Mouse (Mus musculus) liver, embryonic 11.5 days (tissue): ENCODE data around the gene Rybp. TPM values are rescaled to one million over a fixed set of nuclear protein-coding genes. Genes with fewer than 3 reads are reported as not detected.

Experiments used
- ATAC-seq: fragments of 200-750 bp; cut with Nextera tagmentation; replicated peaks from 2 replicates; pipeline ENCODE4 v1.8.0; 2017; ENCODE audit warnings: moderate number of reproducible peaks, mild to moderate bottlenecking, moderate TSS enrichment, moderate library complexity; ENCODE audit not compliant: low FRiP score
- DNase-seq: peaks from one replicate; pipeline ENCODE4 v3.0.0-alpha.2; 2017; ENCODE audit warnings: low spot score
- H3K27ac ChIP-seq: fragments of 300-500 bp; sonication (generic); 2 replicates; pipeline ENCODE4 v1.5.1; 2014; ENCODE audit warnings: mild to moderate bottlenecking, low read depth, low read length, control low read depth
- H3K27me3 ChIP-seq: fragments of 300-500 bp; sonication (generic); replicated peaks from 2 replicates; pipeline ENCODE4 v1.6.1; 2014; ENCODE audit warnings: low read length, mixed read lengths; ENCODE audit not compliant: control insufficient read depth, insufficient read depth
- H3K36me3 ChIP-seq: fragments of 300-500 bp; sonication (generic); 2 replicates; pipeline ENCODE4 v1.6.1; 2014; ENCODE audit warnings: mild to moderate bottlenecking, low read length, moderate library complexity, mixed read lengths; ENCODE audit not compliant: control insufficient read depth, insufficient read depth
- H3K4me1 ChIP-seq: fragments of 300-500 bp; sonication (generic); replicated peaks from 2 replicates; pipeline ENCODE4 v1.6.1; 2014; ENCODE audit warnings: low read length, mixed read lengths; ENCODE audit not compliant: control insufficient read depth, insufficient read depth
- H3K4me2 ChIP-seq: fragments of 300-500 bp; sonication (generic); 2 replicates; pipeline ENCODE4 v1.6.1; 2014; ENCODE audit warnings: mild to moderate bottlenecking, control low read depth, moderate library complexity
- H3K4me3 ChIP-seq: fragments of 300-500 bp; sonication (generic); 2 replicates; pipeline ENCODE4 v1.5.1; 2014; ENCODE audit warnings: low read depth, low read length, control low read depth
- H3K9ac ChIP-seq: fragments of 300-500 bp; sonication (generic); 2 replicates; pipeline ENCODE4 v1.6.1; 2014; ENCODE audit warnings: low read depth, low read length, control low read depth
- H3K9me3 ChIP-seq: fragments of 300-500 bp; sonication (generic); 2 replicates; pipeline ENCODE4 v1.6.1; 2016; ENCODE audit warnings: low read length, inconsistent platforms, mixed read lengths; ENCODE audit not compliant: control insufficient read depth
- WGBS: fragments of 180-500 bp; shearing (Covaris S2); extraction: QIAGEN DNeasy Blood & Tissue Kit; methylation state at CpG from one replicate; pipeline ENCODE4 v1.1.7; 2014; 5-methylcytosine and 5-hydroxymethylcytosine counted together
- polyA plus RNA-seq: library from polyadenylated mRNA; unstranded; fragments of >200 nt; fragmentation: Nextera tagmentation; extraction: Ambion mirVana; gene quantifications from 2 replicates; pipeline ENCODE4 v1.2.1, GENCODE M21; 2014

Rybp gene
- polyA plus RNA-seq, 1 experiment from 2014 or later, result 11.2 TPM

GRCm38 (mm10) chr6:100187821-100188220 is 99.5 kb downstream of the Rybp start:
- ATAC-seq (peak; percentile 28; the same call in 1 of the 2 replicates), DNase-seq (no peak)
- no peak overlapping the region for H3K27ac ChIP-seq
- no peak overlapping the region for H3K4me3 ChIP-seq
- H3K9ac ChIP-seq, result no peak overlapping the region
- H3K9me3 ChIP-seq, result no peaks in the 10 kb centered on the region
- H3K4me1 ChIP-seq, result peaks cover 24% of the 10 kb centered on the region
- H3K36me3 ChIP-seq, result no peaks in the 10 kb centered on the region
- 41% methylated on average over 6 of the region's 6 CpGs for WGBS
- no peaks in the 10 kb centered on the region for H3K27me3 ChIP-seq
- 0 out of 2 replicates have a peak overlapping the region, but pooled peaks have one; percentile 5 for H3K4me2 ChIP-seq

DNA sequence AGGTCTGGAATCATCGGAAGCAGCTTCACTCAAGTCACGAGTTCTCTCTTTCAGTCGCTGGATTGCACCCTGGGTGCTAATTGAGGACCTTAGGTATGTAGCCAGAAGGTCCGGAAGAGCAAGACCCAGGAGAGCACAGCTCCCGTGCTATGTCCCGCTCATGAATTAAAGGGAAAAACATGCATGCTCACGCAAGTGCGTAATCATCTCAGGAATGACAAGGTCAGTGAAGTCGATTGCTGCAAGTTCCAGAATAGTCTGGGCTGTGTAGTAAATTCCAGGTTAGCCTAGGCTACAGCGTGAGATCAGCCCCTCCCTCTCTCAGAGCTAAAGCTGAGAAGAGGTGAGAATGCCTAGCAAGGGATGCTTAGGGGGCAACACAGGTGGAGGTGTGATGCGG is 100.5 kb downstream of the Rybp start:
- ATAC-seq, result no peak
- H3K4me2 ChIP-seq, result no peak overlapping the region
- WGBS, result 77% methylated on average over 11 of the region's 11 CpGs
- no peak overlapping the region for H3K9ac ChIP-seq
- no peak overlapping the region for H3K27ac ChIP-seq
- H3K36me3 ChIP-seq, result no peaks in the 10 kb centered on the region
- DNase-seq, result no peak
- no peaks in the 10 kb centered on the region for H3K27me3 ChIP-seq
- no peak overlapping the region for H3K4me3 ChIP-seq
- H3K9me3 ChIP-seq, result no peaks in the 10 kb centered on the region
- peaks cover 24% of the 10 kb centered on the region for H3K4me1 ChIP-seq

GRCm38 (mm10) chr6:100185524-100185923 is 101.8 kb downstream of the Rybp start:
- ATAC-seq (no peak), DNase-seq (no peak)
- 12% methylated on average over 1 of the region's 1 CpGs for WGBS
- Histone ChIP-seq H3K4me3 (no peak overlapping the region), H3K4me2 (no peak overlapping the region), H3K9me3 (no peaks in the 10 kb centered on the region), H3K9ac (no peak overlapping the region), H3K27me3 (no peaks in the 10 kb centered on the region), H3K4me1 (peaks cover 24% of the 10 kb centered on the region), H3K36me3 (no peaks in the 10 kb centered on the region), H3K27ac (no peak overlapping the region)

GRCm38 (mm10) chr6:100183344-100183743 is 103.9 kb downstream of the Rybp start:
- DNase-seq (no peak), ATAC-seq (no peak)
- 66% methylated on average over 3 of the region's 3 CpGs for WGBS
- Histone ChIP-seq H3K4me3 (no peak overlapping the region), H3K9me3 (no peaks in the 10 kb centered on the region), H3K4me1 (peaks cover 13% of the 10 kb centered on the region), H3K27ac (no peak overlapping the region), H3K27me3 (no peaks in the 10 kb centered on the region), H3K4me2 (no peak overlapping the region), H3K36me3 (no peaks in the 10 kb centered on the region), H3K9ac (no peak overlapping the region)

DNA sequence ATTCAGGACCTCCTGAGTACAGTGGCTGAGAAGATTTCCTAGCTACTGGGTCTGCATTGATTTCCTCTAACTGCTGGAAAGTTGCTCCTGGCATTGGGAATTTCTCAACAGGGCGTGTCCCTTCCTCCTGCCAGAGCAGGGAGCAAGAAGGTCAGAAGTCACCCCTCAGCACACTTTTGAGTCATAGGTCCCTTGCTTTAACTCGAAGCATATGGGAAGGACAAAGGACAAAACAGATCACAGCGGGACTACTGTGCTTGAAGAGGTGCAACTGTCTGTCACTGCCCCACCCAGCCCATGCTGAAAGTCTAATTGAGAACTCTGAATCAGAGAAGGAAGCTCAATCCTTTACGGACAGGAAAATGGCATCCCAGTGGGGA is 106.4 kb downstream of the Rybp start:
- H3K9me3 ChIP-seq, result no peaks in the 10 kb centered on the region
- no peak for DNase-seq
- H3K4me1 ChIP-seq, result peaks cover 6% of the 10 kb centered on the region; the same call in 1 of the 2 replicates
- ATAC-seq, result no peak
- H3K27me3 ChIP-seq, result no peaks in the 10 kb centered on the region
- no peak overlapping the region for H3K4me2 ChIP-seq
- H3K4me3 ChIP-seq, result no peak overlapping the region
- WGBS, result 62% methylated on average over 4 of the region's 4 CpGs
- H3K27ac ChIP-seq, result no peak overlapping the region
- no peaks in the 10 kb centered on the region for H3K36me3 ChIP-seq
- no peak overlapping the region for H3K9ac ChIP-seq

GRCm38 (mm10) chr6:100180213-100180882 is 106.9 kb downstream of the Rybp start:
- Histone ChIP-seq H3K27ac (no peak overlapping the region), H3K4me3 (no peak overlapping the region), H3K4me2 (no peak overlapping the region), H3K4me1 (0 out of 2 replicates have a peak, but pooled peaks cover under 1% of the 10 kb centered on the region), H3K9ac (no peak overlapping the region), H3K36me3 (no peaks in the 10 kb centered on the region), H3K9me3 (no peaks in the 10 kb centered on the region), H3K27me3 (no peaks in the 10 kb centered on the region)
- ATAC-seq (no peak), DNase-seq (no peak)
- 65% methylated on average over 4 of the region's 4 CpGs for WGBS

DNA sequence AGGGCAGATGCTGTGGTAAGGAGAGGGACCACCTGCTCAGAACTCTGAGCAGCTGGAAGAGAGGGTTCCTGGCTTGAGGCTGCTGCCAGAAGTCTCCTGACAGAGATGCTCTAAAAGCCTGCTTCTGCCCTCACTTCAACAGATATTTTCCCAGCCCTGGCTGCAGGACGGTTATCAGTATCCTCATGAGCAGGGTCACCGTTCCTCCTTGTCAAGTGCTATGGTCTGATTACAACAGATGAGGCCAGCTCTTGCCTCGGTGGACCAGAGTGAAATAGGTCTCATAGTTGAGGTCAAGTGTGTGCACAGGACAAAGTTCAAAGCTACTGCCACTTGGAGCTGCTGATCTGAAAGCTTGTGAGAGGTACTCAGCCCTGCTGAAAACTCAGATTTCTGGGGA is 108.5 kb downstream of the Rybp start:
- no peaks in the 10 kb centered on the region for H3K4me1 ChIP-seq
- H3K4me2 ChIP-seq, result no peak overlapping the region
- 21% methylated on average over 3 of the region's 3 CpGs for WGBS
- DNase-seq (no peak), ATAC-seq (peak; percentile 87)
- H3K36me3 ChIP-seq, result no peaks in the 10 kb centered on the region
- no peak overlapping the region for H3K27ac ChIP-seq
- H3K9me3 ChIP-seq, result no peaks in the 10 kb centered on the region
- no peaks in the 10 kb centered on the region for H3K27me3 ChIP-seq
- no peak overlapping the region for H3K4me3 ChIP-seq
- no peak overlapping the region for H3K9ac ChIP-seq
